Mouse (Mus musculus) ES-E14 (cell line): ENCODE data around the gene Cnpy1. TPM values are rescaled to one million over a fixed set of nuclear protein-coding genes. Genes with fewer than 3 reads are reported as not detected.

Source experiments
- DNase-seq: peaks from one replicate; pipeline ENCODE4 v3.0.0-alpha.2; 2013; ENCODE audit warnings: low read depth, low spot score
- H3K27ac ChIP-seq: 2 replicates; pipeline ENCODE4 v1.5.1; 2012; ENCODE audit warnings: low read depth, mild to moderate bottlenecking, low read length, moderate library complexity, mixed read lengths; ENCODE audit not compliant: poor library complexity, insufficient read depth, severe bottlenecking
- H3K36me3 ChIP-seq: 2 replicates; pipeline ENCODE4 v1.6.1; 2012; ENCODE audit warnings: mild to moderate bottlenecking, low read length, moderate library complexity, mixed read lengths; ENCODE audit not compliant: control insufficient read depth, poor library complexity, insufficient read depth, severe bottlenecking
- H3K4me1 ChIP-seq, 2 experiments: fragments of 150-350 bp in 1 of 2; sonication (generic) in 1 of 2; 2 replicates each; pipeline ENCODE4 v1.6.1; 2012; ENCODE audit warnings: low read length in 2 of 2, mild to moderate bottlenecking in 1 of 2, mixed read lengths in 1 of 2; ENCODE audit not compliant: control insufficient read depth in 2 of 2, insufficient read depth in 2 of 2, poor library complexity in 1 of 2
- H3K4me3 ChIP-seq, 2 experiments: fragments of 150-350 bp in 1 of 2; sonication (generic) in 1 of 2; 2 replicates each; pipeline ENCODE4 v1.5.1; 2012; ENCODE audit warnings: low read length in 2 of 2, low read depth in 1 of 2, mild to moderate bottlenecking in 1 of 2, mixed read lengths in 1 of 2; ENCODE audit not compliant: insufficient read depth in 1 of 2, poor library complexity in 1 of 2, severe bottlenecking in 1 of 2
- H3K9ac ChIP-seq: 2 replicates; pipeline ENCODE4 v1.6.1; 2012; ENCODE audit warnings: low read depth, mild to moderate bottlenecking, low read length, mixed read lengths; ENCODE audit not compliant: poor library complexity, insufficient read depth, severe bottlenecking
- H3K9me3 ChIP-seq: fragments of 150-350 bp; sonication (generic); 2 replicates; pipeline ENCODE4 v1.6.1; 2012; ENCODE audit warnings: low read depth, mild to moderate bottlenecking, low read length; ENCODE audit not compliant: control insufficient read depth, insufficient read depth
- CHD2 ChIP-seq: IDR thresholded peaks from 2 replicates; pipeline ENCODE4 v1.6.1; 2014; ENCODE audit warnings: mild to moderate bottlenecking, low read depth, low read length, inconsistent platforms
- HCFC1 ChIP-seq: IDR thresholded peaks from 2 replicates; pipeline ENCODE4 v1.6.1; 2012; ENCODE audit warnings: low read length, inconsistent platforms, borderline replicate concordance; ENCODE audit not compliant: insufficient read depth
- MAFK ChIP-seq: IDR thresholded peaks from 2 replicates; pipeline ENCODE4 v1.6.1; 2014; ENCODE audit warnings: mild to moderate bottlenecking, low read depth, low read length, inconsistent platforms; ENCODE audit not compliant: insufficient read depth
- ZC3H11A ChIP-seq: IDR thresholded peaks from 2 replicates; pipeline ENCODE4 v1.6.1; 2012; ENCODE audit warnings: low read depth, mild to moderate bottlenecking, inconsistent platforms, low read length, borderline replicate concordance
- ZNF384 ChIP-seq: IDR thresholded peaks from 2 replicates; pipeline ENCODE4 v1.6.1; 2012; ENCODE audit warnings: low read depth, low read length, inconsistent platforms
- in situ Hi-C, 2 experiments: fragments of 600-800 bp; cut with MboI; formaldehyde crosslinking; loops; one replicate each; pipeline ENCODE4 v1.15.1; 2025; ENCODE audit warnings: low sequenced_read_pairs in 2 of 2, inconsistent platforms in 1 of 2; ENCODE audit not compliant: unreplicated experiment in 2 of 2
- total RNA-seq: library from RNA; depleted of rRNA; stranded (reverse); fragments of 300-350 nt; gene quantifications from 2 replicates; pipeline ENCODE4 v1.2.3, GENCODE M21; 2012

The Cnpy1 gene
- total RNA-seq, 1 experiment: 76.9 TPM

GRCm38 (mm10) chr5:28265653-28266052 lies 20.0 kb upstream of the Cnpy1 start:
- in situ Hi-C loops: no loop called here
- Histone ChIP-seq H3K4me1 (peaks cover 0 to 3% of the 10 kb centered on the region in 2 experiments; a peak in 1 of 4 replicates), H3K36me3 (no peaks in the 10 kb centered on the region), H3K9ac (no peak overlapping the region), H3K4me3 (no peak overlapping the region), H3K9me3 (no peaks in the 10 kb centered on the region), H3K27ac (no peak overlapping the region)
- TF ChIP-seq CHD2: no peak
- TF ChIP-seq ZC3H11A: no peak
- peak; percentile 69 for TF ChIP-seq MAFK
- no peak for DNase-seq

GRCm38 (mm10) chr5:28263852-28264251 lies 18.2 kb upstream of the Cnpy1 start:
- H3K36me3 ChIP-seq: no peaks in the 10 kb centered on the region
- H3K27ac ChIP-seq: no peak overlapping the region
- in situ Hi-C loops: no loop called here
- no peaks in the 10 kb centered on the region; a peak in 1 of 4 replicates for H3K4me1 ChIP-seq
- H3K9me3 ChIP-seq: no peaks in the 10 kb centered on the region
- H3K4me3 ChIP-seq: no peak overlapping the region
- no peak for DNase-seq
- TF ChIP-seq CHD2 (no peak), ZNF384 (no peak), HCFC1 (no peak), ZC3H11A (no peak), MAFK (no peak)
- no peak overlapping the region for H3K9ac ChIP-seq

- Histone ChIP-seq H3K27ac (no peak overlapping the region), H3K9me3 (no peaks in the 10 kb centered on the region), H3K36me3 (no peaks in the 10 kb centered on the region), H3K9ac (no peak overlapping the region), H3K4me1 (no peaks in the 10 kb centered on the region; a peak in 1 of 4 replicates), H3K4me3 (no peak overlapping the region)
- no peak for DNase-seq
- TF ChIP-seq ZC3H11A (no peak), ZNF384 (no peak), MAFK (no peak), HCFC1 (no peak), CHD2 (no peak)
- in situ Hi-C loops: no loop called here
Measured at GRCm38 (mm10) chr5:28262070-28262469, 16.5 kb upstream of the Cnpy1 start.

- TF ChIP-seq HCFC1 (no peak), CHD2 (no peak), ZNF384 (no peak), MAFK (no peak), ZC3H11A (no peak)
- DNase-seq: no peak
- H3K36me3 ChIP-seq: no peaks in the 10 kb centered on the region
- no peak overlapping the region for H3K4me3 ChIP-seq
- H3K27ac ChIP-seq: no peak overlapping the region
- in situ Hi-C loops: no loop called here
- no peak overlapping the region for H3K9ac ChIP-seq
- no peaks in the 10 kb centered on the region; a peak in 1 of 4 replicates for H3K4me1 ChIP-seq
- H3K9me3 ChIP-seq: no peaks in the 10 kb centered on the region
Measured at GRCm38 (mm10) chr5:28259939-28260338, 14.3 kb upstream of the Cnpy1 start.

GRCm38 (mm10) chr5:28259385-28259784 lies 13.8 kb upstream of the Cnpy1 start:
- no peaks in the 10 kb centered on the region for H3K36me3 ChIP-seq
- no peak overlapping the region for H3K27ac ChIP-seq
- no peaks in the 10 kb centered on the region; a peak in 1 of 4 replicates for H3K4me1 ChIP-seq
- TF ChIP-seq CHD2: no peak
- no peak for TF ChIP-seq MAFK
- no peak for TF ChIP-seq ZNF384
- no peak for TF ChIP-seq ZC3H11A
- no peak for TF ChIP-seq HCFC1
- no peak for DNase-seq
- in situ Hi-C loops: no loop called here
- H3K9me3 ChIP-seq: no peaks in the 10 kb centered on the region
- no peak overlapping the region for H3K9ac ChIP-seq
- H3K4me3 ChIP-seq: no peak overlapping the region
